Mouse (Mus musculus) liver, adult 2 months (tissue): ENCODE data around the gene 3110082J24Rik. TPM values are rescaled to one million over a fixed set of nuclear protein-coding genes. Genes with fewer than 3 reads are reported as not detected.
A peak's percentile ranks its signal among the peaks of the same experiment; 100 is the strongest.

Experiments
- DNase-seq: peaks from one replicate; pipeline ENCODE4 v3.0.0-alpha.2; 2011; ENCODE audit warnings: low read depth, low spot score; ENCODE audit errors: extremely low read depth
- H3K27ac ChIP-seq: fragments of 200-500 bp; replicated peaks from 2 replicates; pipeline ENCODE4 v1.5.1; 2012; ENCODE audit warnings: low read depth, mild to moderate bottlenecking, control low read depth, inconsistent platforms, low read length; ENCODE audit not compliant: insufficient read depth
- H3K27me3 ChIP-seq: fragments of 200-500 bp; 2 replicates; pipeline ENCODE4 v1.6.1; 2012; ENCODE audit warnings: mild to moderate bottlenecking, moderate library complexity, low read length, inconsistent platforms; ENCODE audit not compliant: control insufficient read depth, insufficient read depth
- H3K36me3 ChIP-seq: fragments of 200-500 bp; 2 replicates; pipeline ENCODE4 v1.6.1; 2012; ENCODE audit warnings: low read length, inconsistent platforms; ENCODE audit not compliant: control insufficient read depth, insufficient read depth
- H3K4me1 ChIP-seq: fragments of 200-500 bp; 2 replicates; pipeline ENCODE4 v1.6.1; 2011; ENCODE audit warnings: low read length; ENCODE audit not compliant: control insufficient read depth, insufficient read depth
- H3K4me3 ChIP-seq: fragments of 200-500 bp; 2 replicates; pipeline ENCODE4 v1.5.1; 2011; ENCODE audit warnings: low read depth, mild to moderate bottlenecking, control low read depth, low read length, moderate library complexity; ENCODE audit not compliant: insufficient read depth
- H3K79me2 ChIP-seq: fragments of 200-500 bp; 2 replicates; pipeline ENCODE4 v1.6.1; 2012; ENCODE audit warnings: inconsistent platforms, mild to moderate bottlenecking, low read length, moderate library complexity; ENCODE audit not compliant: control insufficient read depth, insufficient read depth
- H3K9ac ChIP-seq: fragments of 200-500 bp; 2 replicates; pipeline ENCODE4 v1.6.1; 2012; ENCODE audit warnings: low read depth, mild to moderate bottlenecking, control low read depth, inconsistent platforms, low read length
- CTCF ChIP-seq: fragments of 200-500 bp; IDR thresholded peaks from 2 replicates; pipeline ENCODE4 v1.5.1; 2011; ENCODE audit warnings: low read depth, low read length, control low read depth
- POLR2A ChIP-seq: fragments of 200-500 bp; IDR thresholded peaks from 2 replicates; pipeline ENCODE4 v1.6.1; 2011; ENCODE audit warnings: low read length, control low read depth; ENCODE audit not compliant: insufficient read depth; ENCODE audit errors: extremely low read depth
- WGBS: fragments of 180-500 bp; shearing (Covaris S2); methylation state at CpG from one replicate; pipeline ENCODE4 v1.1.7; 2018; 5-methylcytosine and 5-hydroxymethylcytosine counted together
- polyA plus RNA-seq: library from polyadenylated mRNA; depleted of rRNA; stranded (reverse); fragments of >200 nt; gene quantifications from 2 replicates; pipeline ENCODE4 v1.2.3, GENCODE M21; 2012; rRNA removed
- total RNA-seq: library from RNA; depleted of rRNA; stranded (reverse); fragments of >200 nt; gene quantifications from 2 replicates; pipeline ENCODE4 v1.2.3, GENCODE M21; 2014; rRNA removed

Gene 3110082J24Rik
- total RNA-seq (not detected in 2 replicates), polyA plus RNA-seq (not detected in 2 replicates)

DNA sequence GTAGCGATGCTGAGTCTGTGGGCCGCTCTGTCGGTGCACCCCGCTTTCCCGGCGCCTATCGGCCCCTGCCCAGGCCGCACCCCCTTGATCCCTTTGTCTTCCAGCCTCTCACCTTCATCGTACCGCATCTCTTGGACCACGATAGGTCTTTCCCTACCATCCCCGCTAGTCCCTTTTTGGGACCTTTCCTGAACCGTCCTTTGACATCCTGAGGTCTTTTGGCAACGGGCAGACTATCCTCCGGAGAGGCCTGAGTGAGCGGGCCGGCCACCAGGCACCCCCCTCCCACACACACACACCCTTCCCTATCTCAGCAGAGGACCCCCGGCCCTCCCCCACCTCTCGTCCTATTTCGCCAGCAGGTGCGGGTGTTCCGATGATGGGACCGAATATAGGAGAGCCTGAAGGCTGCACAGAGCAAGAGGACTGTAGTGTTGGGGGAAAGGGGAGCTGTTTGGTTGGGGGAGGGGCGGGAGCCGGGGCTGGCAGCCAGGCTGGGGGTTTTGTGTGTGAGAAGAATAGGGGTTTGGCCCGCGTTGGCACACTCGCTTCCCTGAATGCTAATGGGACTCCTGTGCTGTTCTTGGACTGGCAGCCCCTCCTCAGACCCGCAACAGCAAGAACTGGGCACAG lies at the start of gene 3110082J24Rik:
Gene 3110082J24Rik (minus strand): TSS at position 419 of the 633 bp plus-strand sequence.
- no peaks in the 10 kb centered on the region for H3K36me3 ChIP-seq
- peaks cover 13% of the 10 kb centered on the region for H3K27me3 ChIP-seq
- H3K27ac ChIP-seq, result no peak within 1 kb of the TSS
- TF ChIP-seq CTCF, result no peak
- TF ChIP-seq POLR2A, result no peak
- no peak within 1 kb of the TSS for H3K4me3 ChIP-seq
- no peaks in the 10 kb centered on the region for H3K79me2 ChIP-seq
- 9% methylated on average over 29 of the region's 29 CpGs for WGBS
- H3K9ac ChIP-seq, result no peak within 1 kb of the TSS
- no peak for DNase-seq
- H3K4me1 ChIP-seq, result peaks cover 2% of the 10 kb centered on the region; the same call in 1 of the 2 replicates

DNA sequence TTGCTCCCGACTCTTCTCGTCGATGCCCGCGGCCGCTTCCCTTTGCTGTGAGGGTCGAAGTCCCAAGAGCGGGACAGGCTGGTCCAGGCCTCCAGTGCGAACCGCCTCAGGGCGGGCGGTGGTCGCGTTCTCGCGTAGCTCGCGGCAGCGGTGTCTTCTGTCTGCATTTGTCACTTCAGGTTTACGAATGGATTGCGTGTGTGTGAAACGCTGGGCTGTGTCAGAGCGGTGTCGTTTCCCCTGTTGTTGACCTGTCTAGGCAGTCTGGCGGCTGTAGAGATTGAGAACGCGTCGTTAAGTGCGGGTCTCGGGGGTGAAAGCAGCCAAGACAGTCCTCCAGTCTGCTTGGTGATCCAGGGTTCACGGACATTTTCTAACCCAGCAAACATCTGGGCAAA lies 49.5 kb upstream of the 3110082J24Rik start:
- peak overlapping the region; percentile 71 for H3K9ac ChIP-seq
- H3K27me3 ChIP-seq, result no peaks in the 10 kb centered on the region
- peak overlapping the region; percentile 82 for H3K4me3 ChIP-seq
- peaks cover 8% of the 10 kb centered on the region for H3K4me1 ChIP-seq
- DNase-seq, result no peak
- H3K79me2 ChIP-seq, result peaks cover 19% of the 10 kb centered on the region; the same call in 1 of the 2 replicates
- under 1% methylated on average over 31 of the region's 31 CpGs for WGBS
- peak overlapping the region; percentile 80 for H3K27ac ChIP-seq
- H3K36me3 ChIP-seq, result peaks cover 2% of the 10 kb centered on the region
- TF ChIP-seq CTCF (no peak), POLR2A (no peak)

DNA sequence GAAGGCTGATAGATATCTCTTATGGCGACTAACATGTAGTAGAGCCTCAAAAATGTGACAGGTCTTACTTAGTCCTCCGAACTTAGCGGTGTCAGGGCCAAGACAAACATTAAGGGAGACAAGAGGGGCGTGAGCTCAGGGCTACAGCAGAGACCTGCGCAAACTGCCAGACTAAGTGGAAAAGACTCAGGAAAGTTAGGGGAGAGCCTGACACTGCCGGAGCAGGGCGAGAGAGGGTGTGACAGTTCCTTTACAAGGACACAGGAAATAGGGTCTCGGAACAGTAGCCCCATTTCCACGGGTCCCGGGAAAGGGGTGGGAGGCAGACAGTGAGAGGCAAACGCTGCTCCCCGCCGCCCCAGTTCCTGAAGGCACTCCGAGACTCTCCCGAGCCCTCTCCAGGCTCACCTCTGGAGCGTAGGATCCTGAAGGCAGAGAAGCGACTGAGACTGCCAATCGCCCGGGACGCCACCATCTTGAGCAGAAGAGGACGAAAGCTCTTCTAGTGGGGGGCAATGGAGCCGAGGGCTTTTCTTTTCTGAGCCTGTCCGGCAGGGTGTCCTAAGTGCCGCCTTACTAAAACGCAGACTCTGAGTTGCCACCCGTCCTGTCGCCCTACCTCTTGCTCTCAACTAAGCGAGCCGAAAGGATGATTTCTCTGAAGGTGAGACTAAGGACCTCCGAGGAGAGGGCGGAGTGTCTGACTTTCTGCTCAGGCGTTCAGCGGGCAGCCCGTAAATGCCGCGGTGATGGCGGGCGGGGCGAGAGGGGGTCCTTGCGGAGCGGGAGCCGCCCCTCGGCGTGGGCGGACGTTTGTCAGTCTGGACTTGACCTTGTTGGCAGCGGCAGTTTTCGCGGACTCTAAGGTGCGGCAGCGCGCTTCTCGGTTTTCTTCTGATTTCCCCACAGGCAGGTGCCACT lies 48.8 kb upstream of the 3110082J24Rik start, which contains the start of the genes Hadha and Hadhb:
Gene Hadha (minus strand): TSS at position 689 of the 921 bp plus-strand sequence.
Gene Hadhb (plus strand): TSS at position 775 of the 921 bp plus-strand sequence.
- Histone ChIP-seq H3K4me1 (peaks cover 14% of the 10 kb centered on the region), H3K4me3 (peak within 1 kb of the TSS; percentile 82), H3K36me3 (peaks cover 2% of the 10 kb centered on the region), H3K9ac (peak within 1 kb of the TSS; percentile 84), H3K27me3 (no peaks in the 10 kb centered on the region), H3K27ac (peak within 1 kb of the TSS; percentile 98), H3K79me2 (peaks cover 23% of the 10 kb centered on the region; the same call in 1 of the 2 replicates)
- TF ChIP-seq CTCF (no peak), POLR2A (peak; percentile 93)
- under 1% methylated on average over 53 of the region's 53 CpGs for WGBS
- peak; percentile 84 for DNase-seq

DNA sequence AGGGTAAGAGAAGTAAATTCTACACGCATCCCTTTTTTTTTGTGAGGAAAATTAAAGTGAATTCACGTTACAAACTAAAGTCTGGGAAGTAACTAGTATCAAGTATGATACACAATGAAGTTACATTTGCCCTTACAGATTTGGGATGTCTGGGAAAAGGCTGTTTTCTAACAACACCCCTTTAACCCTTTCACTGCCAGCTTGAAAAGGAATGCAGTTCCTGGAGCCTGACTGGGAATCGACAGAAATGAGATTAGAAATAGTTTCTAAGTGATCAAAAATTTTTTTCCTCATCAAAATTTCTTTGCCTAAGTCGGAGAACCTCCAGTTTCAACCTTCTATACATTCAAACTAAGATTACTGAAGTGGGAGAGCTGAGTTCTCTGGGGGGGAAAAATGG lies 48.1 kb upstream of the 3110082J24Rik start:
- H3K36me3 ChIP-seq, result peaks cover 4% of the 10 kb centered on the region
- peak; percentile 43 for DNase-seq
- H3K27ac ChIP-seq, result peak overlapping the region; percentile 98
- H3K4me3 ChIP-seq, result peak overlapping the region; percentile 82
- peaks cover 26% of the 10 kb centered on the region; the same call in 1 of the 2 replicates for H3K79me2 ChIP-seq
- peaks cover 14% of the 10 kb centered on the region for H3K4me1 ChIP-seq
- H3K9ac ChIP-seq, result peak overlapping the region; percentile 84
- no peaks in the 10 kb centered on the region for H3K27me3 ChIP-seq
- TF ChIP-seq POLR2A (no peak), CTCF (no peak)
- 5% methylated on average over 4 of the region's 4 CpGs for WGBS

DNA sequence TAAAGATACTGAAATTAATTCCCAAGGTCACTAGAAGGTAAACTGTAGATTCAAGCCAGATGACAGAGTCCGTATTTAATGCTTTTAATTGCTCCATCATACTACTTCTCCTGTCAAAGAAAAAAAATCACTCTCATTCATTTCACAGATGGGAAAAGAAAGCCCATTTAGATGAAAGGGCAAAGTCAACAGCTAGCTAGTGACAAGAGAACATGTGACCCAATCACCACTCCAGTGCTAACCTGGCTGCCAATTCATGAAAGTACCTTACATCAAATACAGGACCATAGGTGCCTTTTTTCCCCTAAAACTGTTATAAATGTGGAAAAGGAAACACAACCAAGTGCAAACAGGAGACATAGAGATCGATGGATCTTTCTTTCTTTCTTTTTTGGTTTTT lies 47.3 kb upstream of the 3110082J24Rik start:
- no peak overlapping the region for H3K9ac ChIP-seq
- no peaks in the 10 kb centered on the region for H3K27me3 ChIP-seq
- TF ChIP-seq CTCF, result no peak
- no peak for TF ChIP-seq POLR2A
- DNase-seq, result peak; percentile 88
- H3K4me1 ChIP-seq, result peaks cover 17% of the 10 kb centered on the region
- 28% methylated on average over 2 of the region's 2 CpGs for WGBS
- peak overlapping the region; percentile 64; the same call in 1 of the 2 replicates for H3K27ac ChIP-seq
- peaks cover 29% of the 10 kb centered on the region; the same call in 1 of the 2 replicates for H3K79me2 ChIP-seq
- H3K36me3 ChIP-seq, result peaks cover 4% of the 10 kb centered on the region
- H3K4me3 ChIP-seq, result no peak overlapping the region
